Mouse (Mus musculus): ENCODE results near the gene Gm9964.
"Not testable (repeated sequence)": the region's sequence is repeated elsewhere in the genome, so short reads cannot be mapped to it uniquely, and the experiment has no call there.

Gm9964 gene

GRCm38 (mm10) chr11:79299719-79300431, 3.2 kb upstream of the Gm9964 start:
- ATAC-seq (ENCODE audit: low TSS enrichment): no peak

GRCm38 (mm10) chr11:79296167-79296566, 539 bp downstream of the Gm9964 start:
- no peak for ATAC-seq (ENCODE audit: low TSS enrichment)

GRCm38 (mm10) chr11:79293971-79294370, 2.7 kb downstream of the Gm9964 start:
- ATAC-seq (ENCODE audit: low TSS enrichment): no peak

GRCm38 (mm10) chr11:79293025-79293424, 3.7 kb downstream of the Gm9964 start:
- ATAC-seq (ENCODE audit: low TSS enrichment): no peak

- no peak for ATAC-seq (ENCODE audit: low TSS enrichment)
Observed at GRCm38 (mm10) chr11:79292130-79292529, 4.6 kb downstream of the Gm9964 start.

- ATAC-seq (ENCODE audit: low TSS enrichment): no peak
Observed at GRCm38 (mm10) chr11:79291651-79292050, 5.1 kb downstream of the Gm9964 start.

GRCm38 (mm10) chr11:79290473-79290872, 6.2 kb downstream of the Gm9964 start:
- no peak for ATAC-seq (ENCODE audit: low TSS enrichment)

- no peak for ATAC-seq (ENCODE audit: low TSS enrichment)
Observed at GRCm38 (mm10) chr11:79288913-79289640, 7.6 kb downstream of the Gm9964 start.

GRCm38 (mm10) chr11:79288278-79288843, 8.3 kb downstream of the Gm9964 start:
- no peak for ATAC-seq (ENCODE audit: low TSS enrichment)

GRCm38 (mm10) chr11:79287447-79287846, 9.3 kb downstream of the Gm9964 start:
- ATAC-seq (ENCODE audit: low TSS enrichment): no peak

- ATAC-seq (ENCODE audit: low TSS enrichment): no peak
Observed at GRCm38 (mm10) chr11:79286305-79286799, 10.4 kb downstream of the Gm9964 start.

- no peak for ATAC-seq (ENCODE audit: low TSS enrichment)
Observed at GRCm38 (mm10) chr11:79283350-79284030, 13.2 kb downstream of the Gm9964 start.

- ATAC-seq (ENCODE audit: low TSS enrichment): no peak
Observed at GRCm38 (mm10) chr11:79281396-79281795, 15.3 kb downstream of the Gm9964 start.

GRCm38 (mm10) chr11:79279732-79280405, 16.8 kb downstream of the Gm9964 start:
- no peak for ATAC-seq (ENCODE audit: low TSS enrichment)

GRCm38 (mm10) chr11:79273757-79274156, 22.9 kb downstream of the Gm9964 start:
- no peak for ATAC-seq (ENCODE audit: low TSS enrichment)

GRCm38 (mm10) chr11:79273039-79273438, 23.7 kb downstream of the Gm9964 start:
- no peak for ATAC-seq (ENCODE audit: low TSS enrichment)

- ATAC-seq (ENCODE audit: low TSS enrichment): no peak
Observed at GRCm38 (mm10) chr11:79267171-79267570, 29.5 kb downstream of the Gm9964 start.

GRCm38 (mm10) chr11:79264376-79264775, 32.3 kb downstream of the Gm9964 start:
- ATAC-seq (ENCODE audit: low TSS enrichment): no peak

GRCm38 (mm10) chr11:79260126-79260525, 36.6 kb downstream of the Gm9964 start:
- not testable (repeated sequence) for ATAC-seq (ENCODE audit: low TSS enrichment)

- no peak for ATAC-seq (ENCODE audit: low TSS enrichment)
Observed at GRCm38 (mm10) chr11:79258738-79259137, 38.0 kb downstream of the Gm9964 start.

GRCm38 (mm10) chr11:79254391-79255098, 42.2 kb downstream of the Gm9964 start, which contains the start of gene Wsb1:
TSS of gene Wsb1 (minus strand) at chr11:79254671.
- peak; percentile 96 for ATAC-seq (ENCODE audit: low TSS enrichment)
